Mouse (Mus musculus) CH12.LX (cell line): Measurements from ENCODE around the gene Dynll1. TPM values are rescaled to one million over a fixed set of nuclear protein-coding genes. Genes with fewer than 3 reads are reported as not detected.
A peak's percentile ranks its signal among the peaks of the same experiment; 100 is the strongest.

Experiments
- DNase-seq: peaks from one replicate; pipeline ENCODE4 v3.0.0-alpha.2; 2013; ENCODE audit errors: extremely low read depth
- H3K27ac ChIP-seq: 2 replicates; pipeline ENCODE4 v1.5.1; 2012; ENCODE audit warnings: low read depth, mild to moderate bottlenecking, control low read depth, moderate library complexity; ENCODE audit not compliant: insufficient read depth
- H3K27me3 ChIP-seq: replicated peaks from 2 replicates; pipeline ENCODE3; 2012; ENCODE audit warnings: inconsistent platforms
- H3K36me3 ChIP-seq, 2 experiments: replicated peaks in 1 of 2; 2 replicates each; pipeline versions ENCODE3 to v1.6.1; 2012; ENCODE audit warnings: inconsistent platforms in 1 of 2, low read length in 1 of 2, mild to moderate bottlenecking in 1 of 2, mixed read lengths in 1 of 2, moderate library complexity in 1 of 2; ENCODE audit not compliant: control insufficient read depth in 1 of 2, insufficient read depth in 1 of 2
- H3K4me1 ChIP-seq, 2 experiments: 2 replicates each; pipeline ENCODE4 v1.6.1; 2012; ENCODE audit warnings: inconsistent platforms in 1 of 2, moderate library complexity in 1 of 2; ENCODE audit not compliant: insufficient read depth in 2 of 2, control insufficient read depth in 1 of 2
- H3K4me2 ChIP-seq: 2 replicates; pipeline ENCODE4 v1.6.1; 2012; ENCODE audit warnings: low read depth, mild to moderate bottlenecking, control low read depth; ENCODE audit not compliant: poor library complexity, insufficient read depth, severe bottlenecking
- H3K4me3 ChIP-seq, 3 experiments: fragments of 150-350 bp in 1 of 3; sonication (generic) in 1 of 3; replicated peaks in 1 of 3; 2 replicates each; pipeline versions ENCODE3 to v1.5.1; 2011 to 2012; ENCODE audit warnings: low read depth in 2 of 3, low read length in 2 of 3, mild to moderate bottlenecking in 2 of 3, moderate library complexity in 2 of 3, control low read depth in 1 of 3, improper control_type of control experiment in 1 of 3, inconsistent platforms in 1 of 3, mixed read lengths in 1 of 3; ENCODE audit not compliant: poor library complexity in 1 of 3
- H3K79me2 ChIP-seq: replicated peaks from 2 replicates; pipeline ENCODE4 v1.6.1; 2012; ENCODE audit warnings: mild to moderate bottlenecking, moderate library complexity; ENCODE audit not compliant: control insufficient read depth, poor library complexity, insufficient read depth, severe bottlenecking; ENCODE audit errors: extremely low read depth
- H3K9ac ChIP-seq: 2 replicates; pipeline ENCODE4 v1.6.1; 2012; ENCODE audit warnings: low read depth, mild to moderate bottlenecking, control low read depth, moderate library complexity; ENCODE audit not compliant: insufficient read depth
- H3K9me3 ChIP-seq: replicated peaks from 2 replicates; pipeline ENCODE3; 2012; ENCODE audit warnings: low read length, inconsistent platforms, mixed read lengths
- CHD2 ChIP-seq: IDR thresholded peaks from 2 replicates; pipeline ENCODE4 v1.6.1; 2011; ENCODE audit warnings: low read length, improper control_type of control experiment
- CTCF ChIP-seq, 2 experiments: IDR thresholded peaks in 1 of 2; conservative IDR thresholded peaks in 1 of 2; 2 replicates each; pipeline ENCODE4 v1.5.1; 2011 to 2012; ENCODE audit warnings: low read depth in 2 of 2, low read length in 2 of 2, improper control_type of control experiment in 1 of 2, inconsistent platforms in 1 of 2, mild to moderate bottlenecking in 1 of 2, moderate library complexity in 1 of 2
- HCFC1 ChIP-seq: IDR thresholded peaks from 2 replicates; pipeline ENCODE4 v1.6.1; 2012; ENCODE audit warnings: low read depth, mild to moderate bottlenecking, inconsistent platforms, low read length, improper control_type of control experiment
- IRF4 ChIP-seq: IDR thresholded peaks from 2 replicates; pipeline ENCODE4 v1.6.1; 2014; ENCODE audit warnings: low read depth, mild to moderate bottlenecking, inconsistent platforms, low read length, improper control_type of control experiment
- JUN ChIP-seq: IDR thresholded peaks from 2 replicates; pipeline ENCODE4 v1.6.1; 2011; ENCODE audit warnings: low read depth, mild to moderate bottlenecking, low read length, improper control_type of control experiment, moderate library complexity; ENCODE audit not compliant: insufficient read depth
- KAT2A ChIP-seq: IDR thresholded peaks from 2 replicates; pipeline ENCODE4 v1.6.1; 2012; ENCODE audit warnings: low read length, improper control_type of control experiment, inconsistent platforms; ENCODE audit not compliant: insufficient replicate concordance
- MAX ChIP-seq: IDR thresholded peaks from 2 replicates; pipeline ENCODE4 v1.6.1; 2011; ENCODE audit warnings: low read length, improper control_type of control experiment
- MAZ ChIP-seq: IDR thresholded peaks from 2 replicates; pipeline ENCODE4 v1.6.1; 2012; ENCODE audit warnings: low read depth, mild to moderate bottlenecking, inconsistent platforms, low read length, improper control_type of control experiment, moderate library complexity
- RAD21 ChIP-seq: IDR thresholded peaks from 2 replicates; pipeline ENCODE4 v1.6.1; 2011; ENCODE audit warnings: low read depth, mild to moderate bottlenecking, low read length, improper control_type of control experiment, moderate library complexity
- RCOR1 ChIP-seq: conservative IDR thresholded peaks from 2 replicates; pipeline ENCODE4 v1.6.1; 2012; ENCODE audit warnings: low read depth, mild to moderate bottlenecking, inconsistent platforms, low read length, improper control_type of control experiment
- dilution Hi-C: fragments of 300-500 bp; cut with MboI; formaldehyde crosslinking; loops from 2 replicates; pipeline ENCODE4 v1.14.3; 2020; ENCODE audit warnings: low sequenced_read_pairs; ENCODE audit not compliant: extremely low pct_unique_long_range_greater_than_20kb, extremely low pct_ligation_motif_present
- in situ Hi-C: fragments of 300-500 bp; cut with MboI; formaldehyde crosslinking; loops from 3 replicates; pipeline ENCODE4 v1.14.3; 2019; ENCODE audit warnings: low sequenced_read_pairs, low pct_ligation_motif_present, low pct_unique_long_range_greater_than_20kb, mixed read lengths
- polyA plus RNA-seq: library from polyadenylated mRNA; unstranded; fragments of >175 nt; gene quantifications from 2 replicates; pipeline ENCODE4 v1.2.1, GENCODE M21; 2012; ENCODE audit warnings: low read depth; ENCODE audit not compliant: insufficient read length
- total RNA-seq, 2 experiments: library from RNA; depleted of rRNA; stranded (reverse); fragments of 300-350 nt in 1 of 2; fragments of >200 nt in 1 of 2; gene quantifications; 2 replicates each; pipeline ENCODE4 v1.2.3; 2012 to 2014

The Dynll1 gene
- total and polyA plus RNA-seq, 3 experiments = 312 to 646 (median 456) TPM

- in situ Hi-C loops (no loop called here), dilution Hi-C loops (no loop called here)
- H3K79me2 ChIP-seq = peaks cover 22% of the 10 kb centered on the region
- no peak overlapping the region for H3K9ac ChIP-seq
- peaks cover 7 to 40% of the 10 kb centered on the region in 2 experiments for H3K4me1 ChIP-seq
- H3K27ac ChIP-seq = no peak overlapping the region
- TF ChIP-seq HCFC1 (no peak), RAD21 (no peak), RCOR1 (no peak)
- H3K9me3 ChIP-seq = peaks cover 2% of the 10 kb centered on the region
- DNase-seq = no peak
- H3K36me3 ChIP-seq = peaks cover 0 to 9% of the 10 kb centered on the region in 2 experiments
- H3K4me3 ChIP-seq = no peak overlapping the region
- H3K4me2 ChIP-seq = no peak overlapping the region
- H3K27me3 ChIP-seq = no peaks in the 10 kb centered on the region
Observed at GRCm38 (mm10) chr5:115278053-115278452, 22.7 kb downstream of the Dynll1 start.

- dilution Hi-C loops = no loop called here
- peaks cover 4 to 27% of the 10 kb centered on the region in 2 experiments for H3K4me1 ChIP-seq
- in situ Hi-C loops = no loop called here
- H3K36me3 ChIP-seq = no peaks in the 10 kb centered on the region
- peaks cover 2% of the 10 kb centered on the region for H3K9me3 ChIP-seq
- no peak overlapping the region for H3K27ac ChIP-seq
- TF ChIP-seq MAZ (no peak), RCOR1 (no peak), CTCF (conservative IDR thresholded peaks at IDR 0.05 in 1 of 2, IDR thresholded peaks at IDR 0.05 in 1 of 2; ENCODE audit: low read depth in 2 of 2, low read length in 2 of 2) (peak in 1 of 2 experiments; percentile 50; a peak in 2 of 4 replicates), IRF4 (no peak), RAD21 (peak; percentile 14), KAT2A (no peak), JUN (no peak), MAX (no peak)
- no peak overlapping the region for H3K4me3 ChIP-seq
- H3K79me2 ChIP-seq = peaks cover 29% of the 10 kb centered on the region
- no peak overlapping the region for H3K9ac ChIP-seq
- H3K27me3 ChIP-seq = no peaks in the 10 kb centered on the region
- DNase-seq = peak; percentile 35
- H3K4me2 ChIP-seq = no peak overlapping the region
Observed at GRCm38 (mm10) chr5:115275998-115276397, 24.8 kb downstream of the Dynll1 start.

GRCm38 (mm10) chr5:115274771-115275170, 26.0 kb downstream of the Dynll1 start:
- TF ChIP-seq MAX (0 out of 2 replicates have a peak, but pooled peaks have one; percentile 14), CHD2 (no peak)
- dilution Hi-C loops = no loop called here
- H3K27me3 ChIP-seq = no peaks in the 10 kb centered on the region
- H3K9me3 ChIP-seq = peaks cover 2% of the 10 kb centered on the region
- in situ Hi-C loops = no loop called here
- H3K27ac ChIP-seq = no peak overlapping the region
- H3K9ac ChIP-seq = peak overlapping the region; percentile 17; the same call in 1 of the 2 replicates
- H3K4me2 ChIP-seq = peak overlapping the region; percentile 42; the same call in 1 of the 2 replicates
- H3K4me1 ChIP-seq = peaks cover 6 to 34% of the 10 kb centered on the region in 2 experiments
- DNase-seq = peak; percentile 39
- peaks cover 31% of the 10 kb centered on the region for H3K79me2 ChIP-seq
- no peak overlapping the region for H3K4me3 ChIP-seq
- H3K36me3 ChIP-seq = peaks cover 5 to 10% of the 10 kb centered on the region in 2 experiments
